Mouse (Mus musculus): ENCODE measurements at regions not wholly inside any gene's neighbourhood (a gene's known extent, or its start where the extent isn't known, plus 50 kb on each side); places are given as distances from the start of the nearest gene placed in this dataset.

DNA sequence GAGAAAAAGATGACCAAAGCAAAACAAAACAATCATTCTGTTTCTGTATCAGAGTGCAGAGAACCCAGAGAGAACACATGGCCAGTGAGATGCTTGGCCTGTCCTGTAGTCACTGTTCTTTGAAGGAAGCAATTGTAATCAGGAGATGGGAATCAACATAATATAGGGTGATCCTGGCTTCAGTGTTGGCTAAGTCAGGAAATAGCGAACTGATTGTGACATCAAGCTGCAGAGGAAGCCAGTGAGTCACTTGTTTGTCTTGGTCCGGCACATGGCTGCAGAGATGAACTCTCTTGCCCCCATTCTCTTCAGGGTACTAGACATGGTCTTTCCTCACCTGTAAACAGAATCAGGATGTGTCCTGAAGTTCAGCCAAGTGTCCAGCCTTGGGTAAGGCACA is 273.3 kb upstream of the Thbs1 start:
- Histone ChIP-seq H3K27me3 (no peaks in the 10 kb centered on the region), H3K4me3 (replicated peaks) (no peak overlapping the region), H3K4me1 (no peaks in the 10 kb centered on the region), H3K4me2 (replicated peaks) (no peak overlapping the region), H3K9ac (no peak overlapping the region), H3K36me3 (no peaks in the 10 kb centered on the region), H3K27ac (replicated peaks) (no peak overlapping the region), H3K9me3 (replicated peaks) (no peaks in the 10 kb centered on the region)
- WGBS: 66% methylated on average over 2 of the region's 2 CpGs
- ATAC-seq (ENCODE audit: insufficient number of reproducible peaks, low FRiP score, low TSS enrichment, low read depth): no peak

- H3K36me3 ChIP-seq: no peaks in the 10 kb centered on the region
- H3K4me3 ChIP-seq (replicated peaks): no peak overlapping the region
- H3K27me3 ChIP-seq: no peaks in the 10 kb centered on the region
- no peak overlapping the region for H3K4me2 ChIP-seq (replicated peaks)
- H3K9ac ChIP-seq: no peak overlapping the region
- WGBS: 68% methylated on average over 1 of the region's 1 CpGs
- no peak overlapping the region for H3K27ac ChIP-seq (replicated peaks)
- ATAC-seq (ENCODE audit: insufficient number of reproducible peaks, low FRiP score, low TSS enrichment, low read depth): no peak
- no peaks in the 10 kb centered on the region for H3K4me1 ChIP-seq
- H3K9me3 ChIP-seq (replicated peaks): no peaks in the 10 kb centered on the region
These were observed 271.3 kb upstream of the Thbs1 start for GRCm38 (mm10) chr2:117840406-117840805.

DNA sequence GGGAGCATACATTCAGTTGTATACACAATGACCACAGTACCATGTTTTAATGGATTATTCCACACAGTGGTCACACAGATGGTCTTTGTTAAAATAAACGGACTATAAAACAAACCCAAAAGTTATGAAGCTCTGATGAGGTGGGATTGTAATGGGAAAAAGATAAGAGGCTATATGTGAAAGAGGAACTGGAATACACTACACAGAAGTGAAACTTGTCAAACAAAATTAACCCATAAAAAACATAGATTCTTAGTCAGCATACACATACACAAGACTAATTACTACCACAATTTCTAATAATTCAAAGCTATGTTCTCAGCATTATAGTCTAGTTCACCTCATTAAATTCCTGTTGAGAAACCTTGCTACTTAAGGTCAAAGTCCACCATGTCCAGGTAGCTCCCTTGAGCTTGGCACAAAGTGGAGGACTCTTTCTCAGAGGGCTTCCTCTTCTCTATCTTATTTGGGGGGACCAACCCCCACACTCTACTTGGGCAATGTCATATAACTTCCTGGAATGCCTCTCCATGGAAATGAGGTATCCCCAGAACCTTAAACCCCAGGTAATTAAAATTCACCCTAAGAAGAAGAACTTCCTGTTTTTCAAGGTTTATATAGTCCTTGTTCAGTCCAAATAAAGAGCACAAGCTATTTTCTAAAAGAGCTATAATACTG is 269.2 kb upstream of the Thbs1 start:
- ATAC-seq (ENCODE audit: insufficient number of reproducible peaks, low FRiP score, low TSS enrichment, low read depth): no peak
- Histone ChIP-seq H3K36me3 (no peaks in the 10 kb centered on the region), H3K9ac (no peak overlapping the region), H3K27ac (replicated peaks) (no peak overlapping the region), H3K27me3 (no peaks in the 10 kb centered on the region), H3K9me3 (replicated peaks) (no peaks in the 10 kb centered on the region), H3K4me3 (replicated peaks) (no peak overlapping the region), H3K4me1 (no peaks in the 10 kb centered on the region), H3K4me2 (replicated peaks) (no peak overlapping the region)
- WGBS: 49% methylated on average over 1 of the region's 1 CpGs

DNA sequence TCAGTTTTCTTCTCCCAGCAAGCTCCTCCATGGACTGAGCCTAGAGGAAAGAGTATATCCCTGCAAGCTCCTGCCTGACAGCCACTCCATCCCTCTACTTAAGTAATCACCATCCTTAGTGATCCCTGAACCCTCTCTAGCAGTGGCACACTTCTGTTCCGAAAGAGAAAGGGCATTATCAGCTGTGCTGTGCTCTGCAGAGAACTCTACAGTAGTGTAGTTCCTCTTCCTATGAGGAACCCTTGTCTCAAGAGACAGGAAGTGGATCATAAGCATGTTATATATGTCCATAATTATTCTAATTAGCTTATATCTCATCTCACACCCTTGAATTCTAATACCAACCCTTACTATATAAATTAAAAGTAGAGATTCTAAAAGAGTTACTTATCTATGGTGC is 259.2 kb upstream of the Thbs1 start:
- ATAC-seq (ENCODE audit: insufficient number of reproducible peaks, low FRiP score, low TSS enrichment, low read depth): no peak
- no peak overlapping the region for H3K4me2 ChIP-seq (replicated peaks)

GRCm38 (mm10) chr2:117862301-117862700 is 249.4 kb upstream of the Thbs1 start:
- Histone ChIP-seq H3K36me3 (no peaks in the 10 kb centered on the region), H3K9ac (no peak overlapping the region), H3K27ac (replicated peaks) (no peak overlapping the region), H3K27me3 (no peaks in the 10 kb centered on the region), H3K4me2 (replicated peaks) (no peak overlapping the region), H3K4me3 (replicated peaks) (no peak overlapping the region), H3K9me3 (replicated peaks) (no peaks in the 10 kb centered on the region), H3K4me1 (peaks cover 5% of the 10 kb centered on the region; the same call in 1 of the 2 replicates)
- 54% methylated on average over 3 of the region's 3 CpGs for WGBS
- ATAC-seq (ENCODE audit: insufficient number of reproducible peaks, low FRiP score, low TSS enrichment, low read depth): no peak

More for the DNA sequence above, 259.2 kb upstream of the Thbs1 start:
- H3K27me3 ChIP-seq: no peaks in the 10 kb centered on the region
- H3K9ac ChIP-seq: no peak overlapping the region
- H3K9me3 ChIP-seq (replicated peaks): no peaks in the 10 kb centered on the region
- no peaks in the 10 kb centered on the region for H3K4me1 ChIP-seq
- WGBS: 78% methylated on average over 1 of the region's 1 CpGs
- H3K27ac ChIP-seq (replicated peaks): no peak overlapping the region
- H3K36me3 ChIP-seq: no peaks in the 10 kb centered on the region
- no peak overlapping the region for H3K4me3 ChIP-seq (replicated peaks)

GRCm38 (mm10) chr2:117865119-117865518 is 246.6 kb upstream of the Thbs1 start:
- H3K4me2 ChIP-seq (replicated peaks): no peak overlapping the region
- H3K27me3 ChIP-seq: no peaks in the 10 kb centered on the region
- H3K27ac ChIP-seq (replicated peaks): no peak overlapping the region
- no peak overlapping the region for H3K4me3 ChIP-seq (replicated peaks)
- ATAC-seq (ENCODE audit: insufficient number of reproducible peaks, low FRiP score, low TSS enrichment, low read depth): no peak
- H3K4me1 ChIP-seq: peaks cover 6% of the 10 kb centered on the region; the same call in 1 of the 2 replicates
- WGBS: 95% methylated on average over 1 of the region's 1 CpGs
- H3K9me3 ChIP-seq (replicated peaks): no peaks in the 10 kb centered on the region
- H3K36me3 ChIP-seq: no peaks in the 10 kb centered on the region
- H3K9ac ChIP-seq: no peak overlapping the region

GRCm38 (mm10) chr2:117866946-117867345 is 244.7 kb upstream of the Thbs1 start:
- Histone ChIP-seq H3K4me1 (peaks cover 10% of the 10 kb centered on the region; the same call in 1 of the 2 replicates), H3K27me3 (no peaks in the 10 kb centered on the region), H3K4me3 (replicated peaks) (no peak overlapping the region), H3K36me3 (no peaks in the 10 kb centered on the region), H3K9ac (no peak overlapping the region), H3K27ac (replicated peaks) (peak overlapping the region; percentile 59; the same call in 1 of the 2 replicates), H3K9me3 (replicated peaks) (no peaks in the 10 kb centered on the region), H3K4me2 (replicated peaks) (no peak overlapping the region)
- WGBS: 52% methylated on average over 4 of the region's 4 CpGs
- ATAC-seq (ENCODE audit: insufficient number of reproducible peaks, low FRiP score, low TSS enrichment, low read depth): peak; percentile 29; the same call in 1 of the 2 replicates

- Histone ChIP-seq H3K9ac (no peak overlapping the region), H3K4me3 (replicated peaks) (no peak overlapping the region), H3K27me3 (no peaks in the 10 kb centered on the region), H3K27ac (replicated peaks) (peak overlapping the region; percentile 59; the same call in 1 of the 2 replicates), H3K9me3 (replicated peaks) (no peaks in the 10 kb centered on the region), H3K36me3 (no peaks in the 10 kb centered on the region), H3K4me1 (peaks cover 10% of the 10 kb centered on the region; the same call in 1 of the 2 replicates), H3K4me2 (replicated peaks) (no peak overlapping the region)
- no peak for ATAC-seq (ENCODE audit: insufficient number of reproducible peaks, low FRiP score, low TSS enrichment, low read depth)
- WGBS: 56% methylated on average over 3 of the region's 3 CpGs
These were observed 244.3 kb upstream of the Thbs1 start for GRCm38 (mm10) chr2:117867409-117867808.

- Histone ChIP-seq H3K9me3 (replicated peaks) (no peaks in the 10 kb centered on the region), H3K27ac (replicated peaks) (no peak overlapping the region), H3K4me3 (replicated peaks) (no peak overlapping the region), H3K4me1 (peaks cover 10% of the 10 kb centered on the region; the same call in 1 of the 2 replicates), H3K4me2 (replicated peaks) (no peak overlapping the region), H3K27me3 (no peaks in the 10 kb centered on the region), H3K9ac (no peak overlapping the region), H3K36me3 (no peaks in the 10 kb centered on the region)
- 92% methylated on average over 1 of the region's 1 CpGs for WGBS
- no peak for ATAC-seq (ENCODE audit: insufficient number of reproducible peaks, low FRiP score, low TSS enrichment, low read depth)
These were observed 242.8 kb upstream of the Thbs1 start for GRCm38 (mm10) chr2:117868857-117869256.

- 56% methylated on average over 9 of the region's 9 CpGs for WGBS
- no peak overlapping the region for H3K9ac ChIP-seq
- H3K4me3 ChIP-seq (replicated peaks): no peak overlapping the region
- H3K27me3 ChIP-seq: no peaks in the 10 kb centered on the region
- H3K36me3 ChIP-seq: no peaks in the 10 kb centered on the region
- H3K4me2 ChIP-seq (replicated peaks): no peak overlapping the region
- H3K4me1 ChIP-seq: peaks cover 8% of the 10 kb centered on the region; the same call in 1 of the 2 replicates
- no peaks in the 10 kb centered on the region for H3K9me3 ChIP-seq (replicated peaks)
- H3K27ac ChIP-seq (replicated peaks): no peak overlapping the region
- ATAC-seq (ENCODE audit: insufficient number of reproducible peaks, low FRiP score, low TSS enrichment, low read depth): no peak
These were observed 240.0 kb upstream of the Thbs1 start for GRCm38 (mm10) chr2:117871507-117872282.

GRCm38 (mm10) chr2:117877816-117878215 is 233.9 kb upstream of the Thbs1 start:
- no peak overlapping the region for H3K9ac ChIP-seq
- 63% methylated on average over 6 of the region's 6 CpGs for WGBS
- H3K36me3 ChIP-seq: no peaks in the 10 kb centered on the region
- H3K4me2 ChIP-seq (replicated peaks): no peak overlapping the region
- no peak overlapping the region for H3K4me3 ChIP-seq (replicated peaks)
- no peak overlapping the region for H3K27ac ChIP-seq (replicated peaks)
- no peaks in the 10 kb centered on the region for H3K9me3 ChIP-seq (replicated peaks)
- no peak for ATAC-seq (ENCODE audit: insufficient number of reproducible peaks, low FRiP score, low TSS enrichment, low read depth)
- no peaks in the 10 kb centered on the region for H3K4me1 ChIP-seq
- no peaks in the 10 kb centered on the region for H3K27me3 ChIP-seq

Data from embryonic facial prominence, embryonic 15.5 days (tissue).